Mouse (Mus musculus): Measurements from ENCODE around the gene Hist1h2be. TPM values are rescaled to one million over a fixed set of nuclear protein-coding genes. Genes with fewer than 3 reads are reported as not detected.

Hist1h2be gene
- total RNA-seq, 2 experiments from 2014 or later, result 27.7 to 32.2 TPM

Small RNA genes lying within 50 kb of the gene (microRNA-seq; reads per million reads assigned to microRNA genes)
- gene Gm44297, result not detected
- not detected for gene Gm44359
- 1.8 reads per million for gene Gm44394

Other genes with a start within 250 kb of the Hist1h2be start
- 1 to 10 TPM; 6.1 to 7.1 TPM for gene Abt1, start 197.3 kb downstream of the Hist1h2be start, total RNA-seq (2021)
- gene Btn1a1, start 155.2 kb downstream of the Hist1h2be start, total RNA-seq (2021), result under 1 TPM in 1 of 2 experiments, not detected in 1; 0.55 TPM
- not detected for gene Btn2a2, start 132.3 kb downstream of the Hist1h2be start, total RNA-seq (2021)
- 1,000 to 10,000 TPM in 1 of 2 experiments, 100 to 1,000 TPM in 1; 930 to 1,063 TPM for gene Hist1h4h, start 90.1 kb downstream of the Hist1h2be start, total RNA-seq (2021)
- gene Hist1h2af, start 87.2 kb downstream of the Hist1h2be start, total RNA-seq (2021), result 100 to 1,000 TPM; 261 to 325 TPM
- gene Hist1h3g, start 85.7 kb downstream of the Hist1h2be start, total RNA-seq (2021), result 10 to 100 TPM; 76.3 to 91.7 TPM
- gene Hist1h2bh, start 77.7 kb downstream of the Hist1h2be start, total RNA-seq (2021), result 10 to 100 TPM; 20.9 to 25.4 TPM
- 100 to 1,000 TPM in 1 of 2 experiments, 10 to 100 TPM in 1; 93.2 to 104 TPM for gene Hist1h3f, start 77.1 kb downstream of the Hist1h2be start, total RNA-seq (2021)
- gene Hist1h4f, start 69.5 kb downstream of the Hist1h2be start, total RNA-seq (2021), result 100 to 1,000 TPM; 529 to 619 TPM
- 10 to 100 TPM; 27.8 to 32.6 TPM for gene Hist1h1d, start 67.9 kb downstream of the Hist1h2be start, total RNA-seq (2021)
- gene Hist1h3e, start 58.8 kb downstream of the Hist1h2be start, total RNA-seq (2021), result 100 to 1,000 TPM; 246 to 271 TPM
- 10 to 100 TPM; 54.9 to 55.0 TPM for gene Hist1h2ae, start 49.9 kb downstream of the Hist1h2be start, total RNA-seq (2021)
- gene Hist1h2bg, start 49.7 kb downstream of the Hist1h2be start, total RNA-seq (2021), result 100 to 1,000 TPM; 395 to 462 TPM
- 100 to 1,000 TPM; 168 to 215 TPM for gene Hist1h2bf, start 46.9 kb downstream of the Hist1h2be start, total RNA-seq (2021)
- 10 to 100 TPM; 47.4 to 49.2 TPM for gene Hist1h2ad, start 46.7 kb downstream of the Hist1h2be start, total RNA-seq (2021)
- gene Hist1h3d, start 45.4 kb downstream of the Hist1h2be start, total RNA-seq (2021), result 10 to 100 TPM; 38.0 to 43.5 TPM
- gene Hist1h4d, start 39.5 kb downstream of the Hist1h2be start, total RNA-seq (2021), result 100 to 1,000 TPM; 294 to 310 TPM
- 100 to 1,000 TPM; 180 to 217 TPM for gene Hist1h1e, start 1.4 kb upstream of the Hist1h2be start, total RNA-seq (2021)
- 1 to 10 TPM; 8.3 to 9.7 TPM for gene Hist1h2ac, start 62.8 kb upstream of the Hist1h2be start, total RNA-seq (2021)
- 10 to 100 TPM; 76.4 to 77.6 TPM for gene Hist1h2bc, start 63.1 kb upstream of the Hist1h2be start, total RNA-seq (2021)
- gene Hist1h1t, start 74.7 kb upstream of the Hist1h2be start, total RNA-seq (2021), result under 1 TPM; 0.69 to 0.88 TPM
- 100 to 1,000 TPM; 175 to 199 TPM for gene Hist1h4c, start 77.3 kb upstream of the Hist1h2be start, total RNA-seq (2021)
- gene Hfe, start 89.7 kb upstream of the Hist1h2be start, total RNA-seq (2021), result 10 to 100 TPM; 23.3 to 31.0 TPM
- gene Hist1h1c, start 117.7 kb upstream of the Hist1h2be start, total RNA-seq (2021), result 100 to 1,000 TPM; 366 to 432 TPM
- gene Hist1h3c, start 124.5 kb upstream of the Hist1h2be start, total RNA-seq (2021), result 100 to 1,000 TPM; 127 to 144 TPM
- gene Hist1h2bb, start 125.6 kb upstream of the Hist1h2be start, total RNA-seq (2021), result 100 to 1,000 TPM; 173 to 206 TPM
- gene Hist1h2ab, start 130.0 kb upstream of the Hist1h2be start, total RNA-seq (2021), result 100 to 1,000 TPM; 281 to 334 TPM
- gene Hist1h3b, start 131.1 kb upstream of the Hist1h2be start, total RNA-seq (2021), result 100 to 1,000 TPM; 390 to 424 TPM
- gene Hist1h4b, start 135.9 kb upstream of the Hist1h2be start, total RNA-seq (2021), result 100 to 1,000 TPM; 282 to 291 TPM
- 100 to 1,000 TPM; 238 to 251 TPM for gene Hist1h4a, start 140.1 kb upstream of the Hist1h2be start, total RNA-seq (2021)
- gene Hist1h3a, start 141.3 kb upstream of the Hist1h2be start, total RNA-seq (2021), result 100 to 1,000 TPM; 258 to 301 TPM
- gene Hist1h1a, start 142.5 kb upstream of the Hist1h2be start, total RNA-seq (2021), result 100 to 1,000 TPM; 231 to 274 TPM
- gene Trim38, start 148.8 kb upstream of the Hist1h2be start, total RNA-seq (2021), result not detected
- 10 to 100 TPM; 16.2 to 33.8 TPM for gene Slc17a2, start 185.9 kb upstream of the Hist1h2be start, total RNA-seq (2021)
- gene Slc17a3, start 218.3 kb upstream of the Hist1h2be start, total RNA-seq (2021), result 1 to 10 TPM; 3.5 to 5.0 TPM
- gene Slc17a1, start 246.6 kb upstream of the Hist1h2be start, total RNA-seq (2021), result 1 to 10 TPM in 1 of 2 experiments, under 1 TPM in 1; 0.67 to 1.5 TPM

Data from adrenal gland, postnatal 10 days (tissue).